Mouse (Mus musculus): ENCODE measurements around the gene Tox2. TPM values are rescaled to one million over a fixed set of nuclear protein-coding genes. Genes with fewer than 3 reads are reported as not detected.

The Tox2 gene
- polyA plus RNA-seq, 1 experiment from 2014 or later: 0.36 TPM

DNA sequence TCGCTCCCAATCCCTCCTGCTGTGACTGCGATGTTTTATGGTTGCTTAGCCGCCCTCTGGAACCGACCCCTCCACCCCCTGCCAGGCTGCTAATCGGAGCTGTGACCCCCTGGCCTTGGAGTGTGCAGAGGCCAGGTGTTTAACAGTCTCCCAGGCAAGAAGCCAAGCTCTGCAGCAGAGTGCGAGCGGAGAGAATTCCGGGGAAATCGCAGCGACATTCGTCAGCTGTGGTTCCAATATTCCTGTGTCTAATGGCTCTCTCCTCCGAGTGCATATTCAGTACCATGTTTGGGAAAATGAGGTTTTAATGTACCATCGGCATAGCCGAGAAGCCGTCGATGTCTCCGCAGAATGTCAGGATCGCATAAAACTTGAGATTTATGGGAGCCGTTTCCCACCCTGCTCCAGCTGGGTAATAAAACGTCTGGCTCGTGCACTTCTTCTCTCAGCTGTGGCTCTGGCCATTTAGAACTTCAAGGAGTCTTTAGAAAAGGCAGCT is 86.0 kb downstream of the Tox2 start:
- WGBS (ENCODE audit: insufficient replicate concordance): 28% methylated on average over 21 of the region's 21 CpGs
- Histone ChIP-seq H3K4me2 (0 out of 2 replicates have a peak overlapping the region, but pooled peaks have one; percentile 10), H3K9me3 (replicated peaks) (no peaks in the 10 kb centered on the region), H3K36me3 (no peaks in the 10 kb centered on the region), H3K27ac (no peak overlapping the region), H3K27me3 (peaks cover 34% of the 10 kb centered on the region), H3K4me1 (replicated peaks) (0 out of 2 replicates have a peak, but pooled peaks cover 4% of the 10 kb centered on the region), H3K4me3 (replicated peaks) (no peak overlapping the region), H3K9ac (no peak overlapping the region)
- ATAC-seq (ENCODE audit: low read depth) (no peak), DNase-seq (no peak)

DNA sequence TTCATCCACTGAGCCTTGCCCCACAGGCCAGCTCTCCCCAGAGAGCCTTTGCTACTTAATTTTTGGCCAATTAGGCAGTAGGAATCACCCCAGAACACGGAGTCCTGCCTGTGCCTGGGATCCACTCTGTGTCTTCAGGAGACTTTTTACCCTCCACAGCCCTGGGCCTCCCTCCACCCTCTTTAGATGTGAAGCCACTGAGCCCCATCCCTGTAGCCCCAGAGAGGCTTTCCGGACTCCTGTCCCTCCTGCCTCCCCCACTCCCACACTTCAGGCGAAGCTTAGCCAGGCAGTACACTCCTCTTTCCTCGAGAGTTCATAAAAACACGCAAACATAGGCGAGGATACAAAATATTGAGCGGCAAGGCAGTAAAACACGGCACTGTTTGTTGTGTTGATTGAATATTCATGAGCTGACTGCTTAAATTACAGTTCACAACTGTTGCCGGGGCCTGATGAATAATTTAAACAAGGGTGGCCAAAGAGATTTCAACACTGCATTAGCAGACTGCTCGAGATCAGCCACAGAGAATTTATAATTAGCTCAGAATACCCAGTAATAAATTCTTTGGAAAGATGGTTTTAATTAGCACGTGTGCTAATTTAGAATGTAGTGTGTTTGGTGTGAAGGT is 94.2 kb downstream of the Tox2 start:
- Histone ChIP-seq H3K4me2 (no peak overlapping the region), H3K27ac (no peak overlapping the region), H3K27me3 (no peaks in the 10 kb centered on the region), H3K4me3 (replicated peaks) (no peak overlapping the region), H3K9ac (no peak overlapping the region), H3K36me3 (no peaks in the 10 kb centered on the region), H3K4me1 (replicated peaks) (no peaks in the 10 kb centered on the region; the same call in 1 of the 2 replicates), H3K9me3 (replicated peaks) (no peaks in the 10 kb centered on the region)
- 51% methylated on average over 11 of the region's 11 CpGs for WGBS (ENCODE audit: insufficient replicate concordance)
- ATAC-seq (ENCODE audit: low read depth) (no peak), DNase-seq (no peak)

DNA sequence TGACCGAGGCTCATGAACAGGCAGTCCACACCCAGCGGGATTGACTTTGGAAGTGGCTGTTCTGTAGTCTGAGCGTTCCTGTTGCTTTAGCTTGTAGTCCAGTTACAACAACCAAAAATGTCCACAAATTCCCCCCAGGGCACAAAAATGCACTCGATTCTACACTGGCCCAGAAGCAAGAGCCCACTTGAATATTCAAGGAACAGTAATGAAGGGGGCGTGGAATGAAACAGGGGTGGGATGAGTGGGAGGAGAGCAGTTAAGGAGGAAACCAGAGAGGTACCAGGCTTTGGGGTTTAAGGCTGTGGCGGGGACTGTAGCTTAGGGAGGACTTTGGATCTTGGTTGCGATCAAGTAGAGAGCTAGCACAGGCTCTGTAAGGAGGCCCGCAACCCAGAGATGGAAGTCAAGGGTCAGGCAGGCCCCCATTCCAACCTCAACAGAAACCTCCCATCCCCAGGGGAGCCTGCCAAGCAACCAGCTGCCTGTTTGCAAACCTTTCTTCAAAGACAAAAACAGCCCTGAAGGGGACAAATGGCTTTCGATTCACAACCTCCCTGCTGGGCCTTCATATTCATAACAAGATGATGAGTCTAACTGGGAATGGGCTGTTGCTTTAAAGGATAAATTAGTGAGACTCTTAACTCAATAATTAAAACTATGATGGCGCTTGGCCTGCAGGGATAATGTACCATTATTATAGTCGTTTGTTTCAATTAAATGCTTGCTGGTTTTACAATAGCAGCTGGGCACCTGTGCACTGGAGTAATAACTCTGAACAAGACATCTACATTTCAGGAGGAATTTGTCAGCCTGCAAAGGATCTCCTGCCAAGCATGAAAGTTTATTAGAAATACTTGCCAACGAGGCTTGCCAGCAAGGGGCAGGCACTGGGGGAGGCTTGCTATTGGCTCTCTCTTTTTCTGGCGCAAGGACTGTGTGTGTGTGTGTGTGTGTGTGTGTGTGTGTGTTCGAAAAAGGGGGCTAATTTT is 97.4 kb downstream of the Tox2 start:
- no peaks in the 10 kb centered on the region for H3K36me3 ChIP-seq
- no peaks in the 10 kb centered on the region; the same call in 1 of the 2 replicates for H3K4me1 ChIP-seq (replicated peaks)
- H3K4me3 ChIP-seq (replicated peaks): no peak overlapping the region
- H3K9ac ChIP-seq: no peak overlapping the region
- H3K4me2 ChIP-seq: no peak overlapping the region
- no peak overlapping the region for H3K27ac ChIP-seq
- H3K27me3 ChIP-seq: no peaks in the 10 kb centered on the region
- DNase-seq: no peak
- WGBS (ENCODE audit: insufficient replicate concordance): 56% methylated on average over 14 of the region's 14 CpGs
- no peak for ATAC-seq (ENCODE audit: low read depth)
- no peaks in the 10 kb centered on the region for H3K9me3 ChIP-seq (replicated peaks)

DNA sequence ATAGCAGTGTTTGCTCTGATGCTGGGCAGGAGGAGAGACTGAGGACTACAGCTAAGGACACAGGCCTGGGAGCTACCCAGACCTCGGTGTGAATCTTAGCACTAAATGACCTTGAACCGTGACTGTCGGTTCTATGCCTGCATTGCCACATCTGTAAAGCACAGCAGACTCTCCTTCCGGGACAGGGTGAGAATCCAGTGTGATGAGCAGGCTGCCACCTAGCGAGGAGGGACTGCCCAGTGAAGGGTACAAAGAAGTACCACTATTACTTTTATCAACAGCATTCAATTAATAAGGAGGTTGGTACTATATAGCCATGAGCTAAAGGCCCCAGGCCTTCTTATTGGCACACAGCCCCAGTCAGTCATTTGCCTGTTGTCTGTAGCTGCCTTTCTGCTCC is 98.7 kb downstream of the Tox2 start:
- Histone ChIP-seq H3K9me3 (replicated peaks) (no peaks in the 10 kb centered on the region), H3K27me3 (no peaks in the 10 kb centered on the region), H3K4me3 (replicated peaks) (no peak overlapping the region), H3K27ac (no peak overlapping the region), H3K36me3 (no peaks in the 10 kb centered on the region), H3K4me2 (no peak overlapping the region), H3K9ac (no peak overlapping the region), H3K4me1 (replicated peaks) (no peaks in the 10 kb centered on the region; the same call in 1 of the 2 replicates)
- WGBS (ENCODE audit: insufficient replicate concordance): 53% methylated on average over 5 of the region's 5 CpGs
- DNase-seq: no peak
- no peak for ATAC-seq (ENCODE audit: low read depth)

DNA sequence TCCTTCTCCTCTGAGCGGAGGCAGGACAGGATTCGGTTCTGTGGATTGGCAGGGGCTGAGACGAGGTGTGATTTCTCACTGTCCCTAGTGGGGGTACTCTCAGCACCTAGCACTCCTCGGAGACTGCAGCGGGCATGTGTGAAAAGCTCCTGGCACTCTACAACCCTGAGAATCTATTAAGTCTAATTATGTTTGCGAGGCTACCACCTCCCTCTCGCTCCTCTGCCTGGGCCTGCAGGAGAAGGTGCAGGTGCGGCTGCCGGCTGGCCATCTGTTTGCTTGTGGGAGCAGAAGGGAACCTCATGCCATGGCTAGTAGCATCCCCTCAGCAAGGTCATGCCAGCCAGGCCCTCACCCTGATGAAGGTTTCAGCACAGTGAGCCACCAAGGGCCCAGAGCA is 100.1 kb downstream of the Tox2 start:
- H3K27ac ChIP-seq: no peak overlapping the region
- H3K9ac ChIP-seq: no peak overlapping the region
- no peaks in the 10 kb centered on the region for H3K27me3 ChIP-seq

DNA sequence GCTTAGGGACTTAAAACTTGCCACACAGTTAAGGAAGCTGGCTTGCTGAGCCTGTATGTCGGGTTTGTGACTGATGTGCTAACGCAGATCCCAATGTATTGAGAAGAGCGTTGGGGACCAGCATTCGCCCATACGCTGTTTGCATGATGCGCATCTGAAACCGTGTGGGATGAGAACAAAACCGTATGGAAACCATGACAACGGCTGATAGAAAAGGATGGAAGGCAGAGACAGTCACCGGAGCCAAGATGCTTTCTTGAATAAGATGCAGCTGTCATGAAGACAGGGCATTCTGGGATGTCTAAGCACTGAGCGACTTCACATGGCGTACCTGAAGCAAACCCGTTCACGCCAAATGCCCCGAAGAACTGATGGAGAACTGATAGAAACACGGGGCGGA is 106.5 kb downstream of the Tox2 start:
- Histone ChIP-seq H3K36me3 (no peaks in the 10 kb centered on the region), H3K4me3 (replicated peaks) (no peak overlapping the region), H3K27me3 (no peaks in the 10 kb centered on the region), H3K4me2 (no peak overlapping the region), H3K27ac (no peak overlapping the region), H3K4me1 (replicated peaks) (no peaks in the 10 kb centered on the region), H3K9me3 (replicated peaks) (no peaks in the 10 kb centered on the region), H3K9ac (no peak overlapping the region)
- ATAC-seq (ENCODE audit: low read depth) (no peak), DNase-seq (no peak)
- 83% methylated on average over 17 of the region's 17 CpGs for WGBS (ENCODE audit: insufficient replicate concordance)

More for the DNA sequence above, 100.1 kb downstream of the Tox2 start:
- Histone ChIP-seq H3K4me1 (replicated peaks) (no peaks in the 10 kb centered on the region; the same call in 1 of the 2 replicates), H3K9me3 (replicated peaks) (no peaks in the 10 kb centered on the region), H3K36me3 (no peaks in the 10 kb centered on the region), H3K4me2 (no peak overlapping the region), H3K4me3 (replicated peaks) (no peak overlapping the region)
- DNase-seq (no peak), ATAC-seq (ENCODE audit: low read depth) (no peak)
- WGBS (ENCODE audit: insufficient replicate concordance): 62% methylated on average over 9 of the region's 9 CpGs

DNA sequence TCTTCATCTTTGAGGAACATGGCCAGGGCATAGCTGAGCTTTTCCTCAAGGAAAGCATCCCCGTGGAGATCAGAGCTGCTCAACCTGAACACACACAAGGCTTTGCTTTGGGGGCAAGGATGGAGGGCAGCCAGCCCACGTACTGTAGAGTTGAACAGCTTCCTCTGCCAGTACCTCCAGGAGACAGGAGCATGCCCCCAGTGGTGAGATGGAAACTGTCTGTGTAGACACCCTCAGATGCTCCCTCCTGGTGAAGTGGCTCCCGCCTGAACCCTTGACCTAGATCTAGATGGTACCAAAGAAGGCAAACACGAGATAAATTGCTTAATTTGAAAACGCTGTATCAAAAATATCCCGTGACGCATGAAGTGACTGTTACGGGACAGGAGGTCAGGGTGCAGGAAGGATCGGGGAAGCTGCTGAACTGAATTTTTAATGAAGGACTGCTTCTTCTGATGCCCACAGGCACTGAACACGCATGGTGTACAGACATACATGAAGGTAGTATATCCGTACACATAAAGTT is 107.3 kb downstream of the Tox2 start:
- ATAC-seq (ENCODE audit: low read depth): no peak
- WGBS (ENCODE audit: insufficient replicate concordance): 59% methylated on average over 11 of the region's 11 CpGs
- no peak overlapping the region for H3K4me2 ChIP-seq
- no peak overlapping the region for H3K9ac ChIP-seq
- no peaks in the 10 kb centered on the region for H3K27me3 ChIP-seq
- H3K9me3 ChIP-seq (replicated peaks): no peaks in the 10 kb centered on the region
- DNase-seq: no peak
- H3K27ac ChIP-seq: no peak overlapping the region
- no peaks in the 10 kb centered on the region for H3K36me3 ChIP-seq
- no peaks in the 10 kb centered on the region for H3K4me1 ChIP-seq (replicated peaks)
- no peak overlapping the region for H3K4me3 ChIP-seq (replicated peaks)

DNA sequence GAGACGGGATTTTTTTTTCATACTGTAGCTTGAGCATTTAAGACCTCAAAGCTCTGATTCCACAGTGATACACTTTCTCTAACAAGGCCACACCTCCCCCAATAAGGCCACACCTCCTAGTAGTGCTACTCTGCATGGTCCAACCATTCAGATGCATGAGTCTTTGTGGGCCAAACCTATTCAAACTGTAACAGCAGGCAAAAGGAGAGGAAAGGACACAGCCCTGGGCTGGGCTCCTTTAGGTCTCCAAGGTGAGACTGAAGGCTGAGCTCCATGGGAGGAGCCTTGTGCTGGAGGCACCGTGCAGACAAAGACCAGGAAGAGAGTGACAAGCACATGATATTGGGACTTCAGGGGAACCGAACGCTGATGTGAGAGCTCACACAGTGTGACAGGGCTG is 114.4 kb downstream of the Tox2 start:
- Histone ChIP-seq H3K9ac (no peak overlapping the region), H3K4me2 (no peak overlapping the region), H3K27ac (no peak overlapping the region), H3K36me3 (no peaks in the 10 kb centered on the region), H3K27me3 (no peaks in the 10 kb centered on the region), H3K4me3 (replicated peaks) (no peak overlapping the region), H3K9me3 (replicated peaks) (no peaks in the 10 kb centered on the region), H3K4me1 (replicated peaks) (no peaks in the 10 kb centered on the region)
- WGBS (ENCODE audit: insufficient replicate concordance): 61% methylated on average over 4 of the region's 4 CpGs
- DNase-seq (no peak), ATAC-seq (ENCODE audit: low read depth) (no peak)

DNA sequence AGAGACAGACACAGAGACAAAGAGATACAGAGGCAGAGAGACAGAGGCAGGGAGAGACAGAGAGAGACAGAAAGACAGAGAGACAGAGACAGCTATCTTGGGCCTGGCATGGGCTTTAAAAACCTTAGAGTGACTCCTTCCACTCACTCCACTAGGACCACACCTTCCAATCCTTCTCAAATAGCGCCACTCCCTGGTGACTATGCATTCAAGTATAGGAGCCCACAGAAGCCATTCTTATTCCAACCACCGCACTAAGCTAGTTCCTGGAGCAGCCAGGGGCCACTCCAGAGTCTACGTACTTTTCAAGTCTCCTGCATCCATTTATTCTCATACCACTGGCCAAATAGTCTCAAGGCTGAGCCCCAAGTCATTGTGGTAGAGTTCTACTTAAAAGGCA is 115.9 kb downstream of the Tox2 start:
- peaks cover 4% of the 10 kb centered on the region; the same call in 1 of the 2 replicates for H3K27me3 ChIP-seq
- no peak for DNase-seq
- WGBS (ENCODE audit: insufficient replicate concordance): 61% methylated on average over 3 of the region's 3 CpGs

DNA sequence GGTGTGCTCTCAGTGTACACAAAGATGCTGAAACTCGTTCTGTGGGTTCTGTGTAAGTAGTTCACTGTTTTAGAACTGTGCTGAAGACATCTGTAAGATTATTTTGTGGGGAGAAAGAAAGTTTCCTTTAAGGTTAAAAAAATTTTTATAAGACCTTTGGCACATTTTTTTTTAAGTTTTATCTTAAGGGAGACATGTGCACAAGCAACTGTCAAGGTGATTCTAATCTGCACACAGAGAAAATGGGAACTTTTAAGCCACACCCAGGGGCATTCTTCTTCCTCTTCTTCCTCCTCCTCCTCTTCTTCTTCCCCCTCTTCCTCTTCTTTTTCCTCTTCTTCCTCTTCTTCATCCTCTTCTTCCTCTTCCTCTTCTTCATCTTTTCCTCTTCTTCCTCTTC is 120.2 kb downstream of the Tox2 start:
- WGBS (ENCODE audit: insufficient replicate concordance): 38% methylated on average over 1 of the region's 1 CpGs

More for the DNA sequence above, 115.9 kb downstream of the Tox2 start:
- Histone ChIP-seq H3K4me2 (no peak overlapping the region), H3K9me3 (replicated peaks) (no peaks in the 10 kb centered on the region), H3K27ac (no peak overlapping the region), H3K4me3 (replicated peaks) (no peak overlapping the region), H3K9ac (no peak overlapping the region), H3K4me1 (replicated peaks) (no peaks in the 10 kb centered on the region), H3K36me3 (no peaks in the 10 kb centered on the region)
- no peak for ATAC-seq (ENCODE audit: low read depth)

DNA sequence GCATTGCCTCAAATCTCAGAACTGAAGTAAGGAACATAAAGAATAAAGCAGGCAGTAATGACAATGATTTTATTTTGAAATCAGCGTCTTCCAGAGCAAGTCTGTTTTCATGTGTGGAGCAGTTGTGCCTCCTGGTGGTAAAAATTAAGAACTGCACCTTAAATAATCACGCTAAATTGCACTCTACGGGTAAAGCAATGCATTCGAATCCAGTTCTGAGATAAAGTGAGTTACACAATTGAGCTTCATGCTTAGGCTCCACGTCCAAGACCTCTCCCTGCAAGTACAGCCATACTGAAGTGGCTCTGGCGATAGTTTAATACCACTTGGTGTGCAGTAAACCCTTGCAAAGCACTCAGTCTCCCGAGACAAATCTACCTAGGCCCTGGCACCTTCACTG is 127.8 kb downstream of the Tox2 start:
- no peaks in the 10 kb centered on the region for H3K4me1 ChIP-seq (replicated peaks)
- no peaks in the 10 kb centered on the region for H3K36me3 ChIP-seq
- ATAC-seq (ENCODE audit: low read depth) (no peak), DNase-seq (no peak)
- H3K27me3 ChIP-seq: 0 out of 2 replicates have a peak, but pooled peaks cover 7% of the 10 kb centered on the region
- 21% methylated on average over 7 of the region's 7 CpGs for WGBS (ENCODE audit: insufficient replicate concordance)
- no peak overlapping the region for H3K27ac ChIP-seq
- H3K4me3 ChIP-seq (replicated peaks): no peak overlapping the region
- no peak overlapping the region for H3K9ac ChIP-seq
- no peaks in the 10 kb centered on the region for H3K9me3 ChIP-seq (replicated peaks)
- H3K4me2 ChIP-seq: no peak overlapping the region

More for the DNA sequence above, 120.2 kb downstream of the Tox2 start:
- H3K36me3 ChIP-seq: no peaks in the 10 kb centered on the region
- no peaks in the 10 kb centered on the region for H3K9me3 ChIP-seq (replicated peaks)
- DNase-seq (no peak), ATAC-seq (ENCODE audit: low read depth) (no peak)
- no peak overlapping the region for H3K27ac ChIP-seq
- H3K4me2 ChIP-seq: no peak overlapping the region
- H3K4me1 ChIP-seq (replicated peaks): no peaks in the 10 kb centered on the region
- peaks cover 4% of the 10 kb centered on the region; the same call in 1 of the 2 replicates for H3K27me3 ChIP-seq
- no peak overlapping the region for H3K9ac ChIP-seq
- H3K4me3 ChIP-seq (replicated peaks): no peak overlapping the region

Measured in liver, embryonic 13.5 days (tissue).